Mouse (Mus musculus) kidney, embryonic 16.5 days (tissue): ENCODE data around the gene Dnah10. TPM values are rescaled to one million over a fixed set of nuclear protein-coding genes. Genes with fewer than 3 reads are reported as not detected.

Experiments used
- ATAC-seq: fragments of 200-750 bp; cut with Nextera tagmentation; 2 replicates; pipeline ENCODE4 v1.8.0; 2017; ENCODE audit warnings: moderate TSS enrichment; ENCODE audit not compliant: low FRiP score, low TSS enrichment
- H3K27ac ChIP-seq: fragments of 300-500 bp; sonication (generic); 2 replicates; pipeline ENCODE4 v1.5.1; 2014; ENCODE audit warnings: low read length
- H3K27me3 ChIP-seq: fragments of 300-500 bp; sonication (generic); 2 replicates; pipeline ENCODE4 v1.6.1; 2014; ENCODE audit warnings: low read length, control low read depth, mixed read lengths; ENCODE audit not compliant: insufficient read depth
- H3K36me3 ChIP-seq: fragments of 300-500 bp; sonication (generic); 2 replicates; pipeline ENCODE4 v1.6.1; 2014; ENCODE audit warnings: low read length, control low read depth, mixed read lengths; ENCODE audit not compliant: insufficient read depth
- H3K4me1 ChIP-seq: fragments of 300-500 bp; sonication (generic); 2 replicates; pipeline ENCODE4 v1.6.1; 2014; ENCODE audit warnings: low read length, control low read depth, mixed read lengths; ENCODE audit not compliant: insufficient read depth
- H3K4me2 ChIP-seq: fragments of 300-500 bp; sonication (generic); replicated peaks from 2 replicates; pipeline ENCODE4 v1.6.1; 2014; ENCODE audit warnings: low read depth, low read length
- H3K4me3 ChIP-seq: fragments of 300-500 bp; sonication (generic); 2 replicates; pipeline ENCODE4 v1.5.1; 2014; ENCODE audit warnings: mild to moderate bottlenecking, low read length
- H3K9ac ChIP-seq: fragments of 300-500 bp; sonication (generic); replicated peaks from 2 replicates; pipeline ENCODE4 v1.6.1; 2014; ENCODE audit warnings: low read length
- H3K9me3 ChIP-seq: fragments of 300-500 bp; sonication (generic); 2 replicates; pipeline ENCODE4 v1.6.1; 2016; ENCODE audit warnings: low read length, control low read depth
- WGBS: fragments of 180-500 bp; shearing (Covaris S2); extraction: QIAGEN DNeasy Blood & Tissue Kit; methylation state at CpG from one replicate; pipeline ENCODE4 v1.1.7; 2014; 5-methylcytosine and 5-hydroxymethylcytosine counted together
- polyA plus RNA-seq: library from polyadenylated mRNA; unstranded; fragments of >200 nt; fragmentation: Nextera tagmentation; extraction: Ambion mirVana; gene quantifications from 2 replicates; pipeline ENCODE4 v1.2.1, GENCODE M21; 2015

Gene Dnah10
- polyA plus RNA-seq, 1 experiment from 2014 or later = 0.15 TPM

- Histone ChIP-seq H3K27ac (no peak overlapping the region), H3K27me3 (no peaks in the 10 kb centered on the region), H3K4me3 (no peak overlapping the region), H3K9me3 (no peaks in the 10 kb centered on the region), H3K4me2 (no peak overlapping the region), H3K9ac (no peak overlapping the region), H3K4me1 (peaks cover 10% of the 10 kb centered on the region; the same call in 1 of the 2 replicates), H3K36me3 (no peaks in the 10 kb centered on the region)
- 97% methylated on average over 4 of the region's 4 CpGs for WGBS
- no peak for ATAC-seq
Measured at GRCm38 (mm10) chr5:124854202-124854601, 129.3 kb downstream of the Dnah10 start.

DNA sequence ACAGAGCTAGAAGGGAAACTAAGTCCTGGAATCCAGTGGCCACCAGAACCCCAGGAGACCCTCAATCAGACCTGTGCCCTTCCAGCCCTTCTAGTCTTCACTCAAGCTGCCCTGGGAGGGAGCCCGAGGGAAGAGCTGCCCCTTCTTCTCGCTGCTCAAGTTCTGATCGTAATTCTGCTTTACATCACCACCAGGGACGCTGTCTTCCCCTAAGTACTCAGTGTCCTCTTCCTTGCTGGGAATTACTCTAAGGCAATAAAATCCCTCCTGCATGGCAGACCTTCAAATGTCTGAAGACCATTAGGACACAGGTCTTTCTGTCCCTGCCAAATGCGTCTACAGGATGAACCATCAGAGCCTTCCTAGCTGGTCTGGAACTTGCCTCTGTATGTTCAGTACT, 135.1 kb downstream of the Dnah10 start:
- WGBS = 3% methylated on average over 5 of the region's 5 CpGs
- H3K4me2 ChIP-seq = no peak overlapping the region
- no peak overlapping the region for H3K4me3 ChIP-seq
- H3K9me3 ChIP-seq = no peaks in the 10 kb centered on the region
- ATAC-seq = no peak
- H3K9ac ChIP-seq = no peak overlapping the region
- H3K4me1 ChIP-seq = peaks cover 28% of the 10 kb centered on the region
- no peak overlapping the region for H3K27ac ChIP-seq
- H3K36me3 ChIP-seq = no peaks in the 10 kb centered on the region
- H3K27me3 ChIP-seq = peaks cover 21% of the 10 kb centered on the region

- Histone ChIP-seq H3K4me3 (peak overlapping the region; percentile 90), H3K4me2 (peak overlapping the region; percentile 99), H3K9ac (peak overlapping the region; percentile 73), H3K27me3 (peaks cover 21% of the 10 kb centered on the region), H3K27ac (no peak overlapping the region), H3K9me3 (no peaks in the 10 kb centered on the region), H3K4me1 (peaks cover 28% of the 10 kb centered on the region), H3K36me3 (no peaks in the 10 kb centered on the region)
- WGBS = under 1% methylated on average over 31 of the region's 33 CpGs
- ATAC-seq = 0 out of 2 replicates have a peak, but pooled peaks have one; percentile 0
Measured at GRCm38 (mm10) chr5:124861463-124861862, 136.6 kb downstream of the Dnah10 start.

GRCm38 (mm10) chr5:124862013-124862866, 137.4 kb downstream of the Dnah10 start, which contains the start of the genes Ccdc92 and Zfp664:
TSS of gene Ccdc92 (minus strand) at chr5:124862424.
TSS of gene Zfp664 (plus strand) at chr5:124862691.
- Histone ChIP-seq H3K36me3 (no peaks in the 10 kb centered on the region), H3K4me3 (peak within 1 kb of the TSS; percentile 90), H3K27me3 (peaks cover 21% of the 10 kb centered on the region), H3K9ac (peak within 1 kb of the TSS; percentile 91), H3K4me1 (peaks cover 28% of the 10 kb centered on the region), H3K4me2 (peak within 1 kb of the TSS; percentile 99), H3K9me3 (no peaks in the 10 kb centered on the region), H3K27ac (peak within 1 kb of the TSS; percentile 96)
- under 1% methylated on average over 81 of the region's 103 CpGs for WGBS
- ATAC-seq = peak; percentile 93

DNA sequence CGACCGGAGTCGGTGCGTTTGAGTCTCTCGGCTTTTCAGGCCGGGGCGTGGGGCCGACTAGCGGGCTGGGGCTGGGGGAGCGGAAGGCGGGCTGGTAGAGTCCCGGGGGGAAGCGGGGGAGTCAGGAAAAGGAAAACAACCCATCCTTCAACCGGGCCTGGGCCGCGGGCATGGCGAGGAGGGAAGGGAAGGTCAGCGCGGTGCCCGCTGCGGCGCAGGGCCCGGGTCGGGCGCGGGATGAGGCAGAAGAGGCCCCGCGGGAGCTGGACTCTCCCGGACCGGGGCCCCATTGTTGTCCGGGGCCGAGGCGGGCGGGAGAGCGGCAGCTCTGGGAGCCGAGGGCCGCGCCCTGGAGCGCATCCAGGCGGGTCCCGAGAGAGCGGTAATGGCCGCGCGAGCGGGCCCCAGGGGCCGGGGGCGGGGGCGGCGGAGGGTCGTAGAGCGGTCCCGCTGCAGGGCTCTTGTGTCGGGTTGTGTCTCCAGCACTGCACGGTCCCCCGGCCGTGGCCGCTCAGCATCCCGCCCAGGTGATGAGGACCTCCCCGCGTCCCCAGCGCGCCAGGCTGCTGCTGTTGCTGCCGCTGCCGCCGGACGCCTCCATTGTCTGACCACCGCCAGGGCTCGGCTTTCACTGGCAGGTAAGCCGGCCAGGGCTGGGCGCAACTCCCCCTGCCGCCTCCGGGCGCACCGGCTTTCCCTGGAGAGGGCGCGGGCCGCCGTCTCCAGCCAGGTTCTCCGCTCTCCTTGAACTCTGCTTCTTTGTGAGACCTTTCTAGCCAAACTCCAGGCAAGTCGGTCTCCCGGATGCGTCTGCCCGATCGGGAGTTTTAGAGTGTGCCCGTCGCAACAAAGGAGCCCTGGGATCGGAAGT, 138.2 kb downstream of the Dnah10 start:
- Histone ChIP-seq H3K4me1 (peaks cover 28% of the 10 kb centered on the region), H3K4me2 (peak overlapping the region; percentile 80), H3K27me3 (peaks cover 21% of the 10 kb centered on the region), H3K4me3 (peak overlapping the region; percentile 90), H3K36me3 (no peaks in the 10 kb centered on the region), H3K9me3 (no peaks in the 10 kb centered on the region), H3K9ac (peak overlapping the region; percentile 91), H3K27ac (peak overlapping the region; percentile 96)
- under 1% methylated on average over 81 of the region's 88 CpGs for WGBS
- ATAC-seq = peak; percentile 67

DNA sequence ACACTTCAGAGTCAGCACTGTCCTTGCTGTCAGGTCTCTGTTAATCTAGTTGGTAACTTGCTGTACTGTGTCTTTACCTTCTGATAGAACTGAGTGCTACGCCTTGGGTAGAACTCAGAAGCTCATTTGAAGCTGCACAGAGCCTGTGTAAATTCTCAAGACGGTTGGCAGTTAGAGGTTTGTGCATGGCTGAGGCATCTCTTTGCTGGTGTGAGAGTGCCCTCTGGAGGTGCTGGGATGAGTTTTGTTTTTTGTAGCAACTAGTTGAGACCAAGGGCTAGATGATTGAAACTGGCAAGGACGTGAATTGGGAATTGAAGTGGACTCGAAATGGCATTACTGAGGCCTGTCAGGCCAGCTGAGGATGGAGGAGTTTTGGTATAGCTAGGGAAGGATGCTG, 144.1 kb downstream of the Dnah10 start:
- no peak overlapping the region for H3K4me3 ChIP-seq
- WGBS = 50% methylated on average over 4 of the region's 4 CpGs
- H3K36me3 ChIP-seq = peaks cover 8% of the 10 kb centered on the region; the same call in 1 of the 2 replicates
- H3K9me3 ChIP-seq = no peaks in the 10 kb centered on the region
- H3K9ac ChIP-seq = no peak overlapping the region
- ATAC-seq = no peak
- H3K27me3 ChIP-seq = no peaks in the 10 kb centered on the region
- H3K4me2 ChIP-seq = no peak overlapping the region
- peaks cover 33% of the 10 kb centered on the region for H3K4me1 ChIP-seq
- no peak overlapping the region for H3K27ac ChIP-seq

- H3K27me3 ChIP-seq = no peaks in the 10 kb centered on the region
- 57% methylated on average over 2 of the region's 2 CpGs for WGBS
- no peak for ATAC-seq
- peaks cover 25% of the 10 kb centered on the region for H3K4me1 ChIP-seq
- no peak overlapping the region for H3K4me3 ChIP-seq
- no peak overlapping the region for H3K27ac ChIP-seq
- no peaks in the 10 kb centered on the region for H3K9me3 ChIP-seq
- no peak overlapping the region for H3K9ac ChIP-seq
- H3K36me3 ChIP-seq = peaks cover 11% of the 10 kb centered on the region
- H3K4me2 ChIP-seq = no peak overlapping the region
Measured at GRCm38 (mm10) chr5:124872033-124872432, 147.1 kb downstream of the Dnah10 start.

GRCm38 (mm10) chr5:124873096-124873495, 148.2 kb downstream of the Dnah10 start:
- Histone ChIP-seq H3K4me1 (peaks cover 25% of the 10 kb centered on the region), H3K27ac (no peak overlapping the region)

GRCm38 (mm10) chr5:124873890-124874601, 149.2 kb downstream of the Dnah10 start:
- Histone ChIP-seq H3K4me1 (peaks cover 25% of the 10 kb centered on the region), H3K4me2 (no peak overlapping the region), H3K36me3 (peaks cover 14% of the 10 kb centered on the region), H3K9ac (no peak overlapping the region), H3K4me3 (no peak overlapping the region), H3K27me3 (no peaks in the 10 kb centered on the region), H3K27ac (no peak overlapping the region), H3K9me3 (no peaks in the 10 kb centered on the region)
- WGBS = 86% methylated on average over 6 of the region's 6 CpGs
- no peak for ATAC-seq

More at GRCm38 (mm10) chr5:124873096-124873495, 148.2 kb downstream of the Dnah10 start:
- Histone ChIP-seq H3K27me3 (no peaks in the 10 kb centered on the region), H3K4me2 (no peak overlapping the region), H3K36me3 (peaks cover 11% of the 10 kb centered on the region), H3K9ac (no peak overlapping the region), H3K9me3 (no peaks in the 10 kb centered on the region), H3K4me3 (no peak overlapping the region)
- ATAC-seq = no peak
- WGBS = 84% methylated on average over 3 of the region's 3 CpGs
